In the genomic region with DNA sequence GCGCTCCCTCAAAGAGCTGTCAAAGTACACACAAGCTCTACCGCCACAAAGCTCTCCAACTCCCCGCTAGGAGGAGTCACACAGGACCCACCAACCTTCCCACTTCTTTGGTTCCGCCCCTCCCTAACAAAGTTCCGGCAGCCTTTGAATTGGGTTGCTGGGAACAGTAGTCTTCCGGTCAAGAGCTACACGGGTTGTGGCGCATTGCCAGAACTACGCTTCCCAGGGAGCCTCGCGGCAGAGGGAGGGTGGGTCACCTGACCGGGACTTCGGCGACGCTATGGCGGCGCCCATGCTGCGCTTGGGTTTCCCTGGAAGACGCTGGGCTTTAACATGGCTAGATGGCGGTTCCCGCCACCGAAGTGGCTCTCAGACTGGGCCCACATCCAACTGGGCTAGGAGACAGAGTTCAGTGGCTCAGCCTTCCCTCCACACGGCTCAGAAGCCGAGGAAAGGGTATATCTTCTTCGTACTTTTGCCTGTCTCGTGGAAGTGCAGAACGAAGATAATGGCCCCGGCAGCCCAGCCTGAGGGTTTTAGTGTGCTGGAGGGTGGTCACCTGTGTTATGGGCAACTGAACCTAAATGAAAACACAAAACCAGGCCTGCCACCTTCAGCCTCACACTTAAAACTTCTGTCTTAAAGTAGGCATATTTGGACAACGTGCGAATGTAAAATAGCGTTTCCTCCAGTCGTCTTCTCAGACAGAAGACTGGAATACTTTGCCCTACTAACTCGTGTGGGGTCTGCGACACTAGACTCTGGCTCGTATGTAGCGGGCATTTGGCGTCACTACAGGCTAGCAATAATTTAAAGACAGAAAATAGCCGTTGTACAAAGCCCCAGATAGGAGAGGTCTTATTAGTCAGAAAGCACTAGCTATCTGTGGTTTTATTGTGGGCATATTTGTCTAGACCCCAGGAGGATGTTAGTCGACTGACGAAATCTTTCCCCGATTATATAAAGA, we compare ENCODE assay signal across 7 mouse cellular contexts. TPM values are rescaled to one million over a fixed set of nuclear protein-coding genes. Genes with fewer than 3 reads are reported as not detected.
DNase-seq lines count a peak whose midpoint lies in the region; ATAC-seq lines count a peak whose summit lies in the region.

A gene (plus strand): TSS at position 256 of the 967 bp plus-strand sequence.

- no peaks in the 10 kb centered on the region for H3K27me3 ChIP-seq in intestine, embryonic 15.5 days (replicated peaks)
- no peaks in the 10 kb centered on the region for H3K27me3 ChIP-seq in midbrain, embryonic 10.5 days (ENCODE audit: low read depth, poor library complexity, severe bottlenecking)

- peak within 1 kb of the TSS; percentile 61 for H3K4me3 ChIP-seq in intestine, embryonic 15.5 days (replicated peaks)
- peak within 1 kb of the TSS; percentile 84 for H3K4me3 ChIP-seq in midbrain, embryonic 10.5 days

- 2% methylated on average over 41 of the region's 41 CpGs for WGBS in intestine, embryonic 15.5 days
- WGBS in midbrain, embryonic 10.5 days, result 4% methylated on average over 41 of the region's 41 CpGs

- H3K27ac ChIP-seq in intestine, embryonic 15.5 days, result peak within 1 kb of the TSS; percentile 42; the same call in 1 of the 2 replicates
- peak within 1 kb of the TSS; percentile 92 for H3K27ac ChIP-seq in midbrain, embryonic 10.5 days (replicated peaks)

- H3K9me3 ChIP-seq in intestine, embryonic 15.5 days, result no peaks in the 10 kb centered on the region
- H3K9me3 ChIP-seq in midbrain, embryonic 10.5 days (replicated peaks), result no peaks in the 10 kb centered on the region

- peak; percentile 100 for ATAC-seq in intestine, embryonic 15.5 days

- peak; percentile 99 for DNase-seq in adrenal gland, adult 2 months
- DNase-seq in embryo, embryonic 11.5 days (ENCODE audit: low read depth, low spot score), result peak; percentile 99
- DNase-seq in gastrocnemius, postnatal 36 days, result peak; percentile 95 to 99
- DNase-seq in left cerebral cortex, postnatal 25 days (ENCODE audit: low spot score in 2 of 2), result peak; percentile 99
- peak; percentile 96 for DNase-seq in midbrain, embryonic 10.5 days (ENCODE audit: low spot score)
- DNase-seq in right cerebral cortex, postnatal 4 days, result peak; percentile 100

- H3K36me3 ChIP-seq in intestine, embryonic 15.5 days, result no peaks in the 10 kb centered on the region
- H3K36me3 ChIP-seq in midbrain, embryonic 10.5 days, result no peaks in the 10 kb centered on the region

- intact Hi-C loops in gastrocnemius, postnatal 36 days (cut with DNase I), result loop anchor here (5.0 to 10.0 kb wide), 3 partner anchors 348 to 652 kb away; a partner anchor contains a TSS
- intact Hi-C loops in left cerebral cortex, postnatal 25 days (cut with DNase I), result loop anchor here (5.0 kb wide), 9 partner anchors 88 to 652 kb away; a partner anchor contains a TSS

- H3K4me2 ChIP-seq in intestine, embryonic 15.5 days (replicated peaks), result peak within 1 kb of the TSS; percentile 75

- no peaks in the 10 kb centered on the region for H3K4me1 ChIP-seq in intestine, embryonic 15.5 days (replicated peaks)
- H3K4me1 ChIP-seq in midbrain, embryonic 10.5 days, result peaks cover 6% of the 10 kb centered on the region

- peak within 1 kb of the TSS; percentile 77 for H3K9ac ChIP-seq in intestine, embryonic 15.5 days

RNA-seq across cellular contexts. Expression of the gene that starts here (rescaled TPM):
- 10 to 100 TPM; 32.7 to 46.9 TPM for total RNA-seq in adrenal gland, adult 2 months (2021)
- 4.3 and 6.8 TPM in 2 replicates for polyA plus RNA-seq in adrenal gland, adult 2 months (2012; rRNA removed)
- total RNA-seq in gastrocnemius, postnatal 36 days (2021), result 10 to 100 TPM; 14.3 to 17.9 TPM
- 32.1 and 34.4 TPM in 2 replicates for polyA plus RNA-seq in intestine, embryonic 15.5 days (2015; fragmentation: Nextera tagmentation; extraction: Ambion mirVana)
- total RNA-seq in left cerebral cortex, postnatal 25 days (2021), result 10 to 100 TPM; 20.3 to 22.4 TPM
- 26.0 and 29.5 TPM in 2 replicates for polyA plus RNA-seq in midbrain, embryonic 10.5 days (2016; fragmentation: Nextera tagmentation; extraction: Ambion mirVana)

Comparison
In these comparisons a context has a peak if more than half of its experiments do, and no peak if none do; other contexts are left out.
1. Peak in every context shown above with its lines: DNase-seq, ATAC-seq, H3K4me3 ChIP-seq and H3K27ac ChIP-seq.